Mouse (Mus musculus): ENCODE measurements at regions not wholly inside any gene's neighbourhood (a gene's known extent, or its start where the extent isn't known, plus 50 kb on each side); places are given as distances from the start of the nearest gene placed in this dataset.

DNA sequence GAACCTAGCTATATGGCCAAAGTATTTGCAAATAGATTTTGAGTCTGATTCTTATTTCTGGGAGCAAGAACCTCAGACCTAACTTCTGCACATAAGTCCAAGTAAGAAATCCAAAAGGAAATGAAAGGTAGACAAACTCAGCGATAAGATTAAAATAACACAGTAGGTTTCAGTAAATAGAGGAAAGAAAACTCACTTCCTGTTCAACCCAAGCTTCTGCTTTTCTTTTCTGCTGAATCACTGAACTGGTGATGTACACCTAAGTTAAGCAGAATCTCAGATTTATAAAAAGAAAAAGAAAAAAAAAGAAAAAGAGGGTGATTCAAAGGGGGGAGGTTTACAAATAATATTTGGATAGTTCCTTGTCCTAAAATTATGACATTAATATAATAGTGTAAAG is 200.2 kb upstream of the Gm15217 start:
- Histone ChIP-seq H3K9me3 (replicated peaks) (no peaks in the 10 kb centered on the region), H3K27ac (no peak overlapping the region), H3K36me3 (no peaks in the 10 kb centered on the region), H3K4me1 (replicated peaks) (no peaks in the 10 kb centered on the region), H3K9ac (no peak overlapping the region), H3K27me3 (no peaks in the 10 kb centered on the region), H3K4me2 (no peak overlapping the region), H3K4me3 (no peak overlapping the region)
- WGBS: 78% methylated on average over 1 of the region's 1 CpGs
- ATAC-seq (replicated peaks; ENCODE audit: insufficient number of reproducible peaks, insufficient read depth, low FRiP score, low read depth): no peak

- 67% methylated on average over 8 of the region's 8 CpGs for WGBS
- peaks cover 4% of the 10 kb centered on the region; the same call in 1 of the 2 replicates for H3K4me1 ChIP-seq (replicated peaks)
- no peak for ATAC-seq (replicated peaks; ENCODE audit: insufficient number of reproducible peaks, insufficient read depth, low FRiP score, low read depth)
- H3K27ac ChIP-seq: no peak overlapping the region
- H3K4me2 ChIP-seq: no peak overlapping the region
- H3K36me3 ChIP-seq: no peaks in the 10 kb centered on the region
- H3K9ac ChIP-seq: no peak overlapping the region
- no peaks in the 10 kb centered on the region for H3K9me3 ChIP-seq (replicated peaks)
- no peak overlapping the region for H3K4me3 ChIP-seq
- no peaks in the 10 kb centered on the region for H3K27me3 ChIP-seq
These were observed 187.4 kb upstream of the Gm15217 start for GRCm38 (mm10) chr14:46191639-46192399.

DNA sequence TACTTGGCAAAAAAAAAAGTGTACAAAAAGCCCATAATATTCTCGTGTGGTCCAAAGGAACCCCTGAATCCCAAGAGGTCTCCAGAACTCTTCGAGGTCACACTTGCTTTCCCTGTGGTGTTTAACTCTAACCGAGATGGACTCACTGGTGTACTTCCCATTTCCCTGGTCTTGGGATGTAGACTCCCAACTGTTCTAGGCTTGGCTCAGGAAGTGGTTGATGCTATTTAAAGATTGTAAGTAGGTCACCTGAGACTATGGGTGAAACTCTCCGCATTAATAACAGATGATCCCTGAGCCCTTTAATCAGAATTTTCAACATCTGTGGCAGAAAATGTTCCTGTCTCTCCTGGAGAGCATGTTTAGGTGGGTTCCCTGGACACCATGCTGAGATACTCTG is 185.6 kb upstream of the Gm15217 start:
- 77% methylated on average over 4 of the region's 4 CpGs for WGBS
- Histone ChIP-seq H3K9me3 (replicated peaks) (no peaks in the 10 kb centered on the region), H3K4me3 (no peak overlapping the region), H3K4me1 (replicated peaks) (peaks cover 4% of the 10 kb centered on the region; the same call in 1 of the 2 replicates), H3K36me3 (no peaks in the 10 kb centered on the region), H3K9ac (no peak overlapping the region), H3K27ac (no peak overlapping the region), H3K27me3 (no peaks in the 10 kb centered on the region), H3K4me2 (no peak overlapping the region)
- no peak for ATAC-seq (replicated peaks; ENCODE audit: insufficient number of reproducible peaks, insufficient read depth, low FRiP score, low read depth)

DNA sequence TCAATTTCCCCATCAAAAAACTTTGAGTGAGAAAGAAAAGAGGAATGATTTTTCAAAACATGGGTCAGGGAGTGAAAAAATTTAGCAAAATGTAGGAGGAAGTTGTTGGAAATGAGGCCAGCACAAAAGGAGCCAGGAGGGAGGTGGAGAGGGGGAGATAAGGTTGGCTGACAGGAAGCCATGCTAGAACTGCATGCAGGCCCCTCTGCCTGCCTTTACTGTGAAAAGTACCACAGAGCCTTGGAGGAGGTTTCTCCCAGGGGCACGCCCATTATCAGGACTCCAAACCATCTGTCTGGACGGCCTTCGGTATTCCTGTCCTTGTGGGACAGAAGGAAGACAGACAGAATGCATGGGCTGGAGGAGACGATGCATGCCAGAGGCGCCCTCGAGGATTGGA is 183.3 kb upstream of the Gm15217 start:
- peaks cover 4% of the 10 kb centered on the region; the same call in 1 of the 2 replicates for H3K4me1 ChIP-seq (replicated peaks)
- H3K27me3 ChIP-seq: no peaks in the 10 kb centered on the region
- H3K4me3 ChIP-seq: no peak overlapping the region
- H3K36me3 ChIP-seq: no peaks in the 10 kb centered on the region
- no peak overlapping the region for H3K27ac ChIP-seq
- ATAC-seq (replicated peaks; ENCODE audit: insufficient number of reproducible peaks, insufficient read depth, low FRiP score, low read depth): 0 out of 2 replicates have a peak, but pooled peaks have one; percentile 43
- H3K9me3 ChIP-seq (replicated peaks): no peaks in the 10 kb centered on the region
- WGBS: 42% methylated on average over 6 of the region's 6 CpGs
- H3K4me2 ChIP-seq: no peak overlapping the region
- no peak overlapping the region for H3K9ac ChIP-seq

GRCm38 (mm10) chr14:46202818-46203217 is 176.4 kb upstream of the Gm15217 start:
- H3K9ac ChIP-seq: no peak overlapping the region
- H3K4me1 ChIP-seq (replicated peaks): no peaks in the 10 kb centered on the region
- no peak overlapping the region for H3K4me3 ChIP-seq
- no peaks in the 10 kb centered on the region for H3K27me3 ChIP-seq
- no peak overlapping the region for H3K4me2 ChIP-seq
- no peak overlapping the region for H3K27ac ChIP-seq
- no peaks in the 10 kb centered on the region for H3K36me3 ChIP-seq
- ATAC-seq (replicated peaks; ENCODE audit: insufficient number of reproducible peaks, insufficient read depth, low FRiP score, low read depth): no peak
- WGBS: 57% methylated on average over 4 of the region's 4 CpGs
- H3K9me3 ChIP-seq (replicated peaks): no peaks in the 10 kb centered on the region

DNA sequence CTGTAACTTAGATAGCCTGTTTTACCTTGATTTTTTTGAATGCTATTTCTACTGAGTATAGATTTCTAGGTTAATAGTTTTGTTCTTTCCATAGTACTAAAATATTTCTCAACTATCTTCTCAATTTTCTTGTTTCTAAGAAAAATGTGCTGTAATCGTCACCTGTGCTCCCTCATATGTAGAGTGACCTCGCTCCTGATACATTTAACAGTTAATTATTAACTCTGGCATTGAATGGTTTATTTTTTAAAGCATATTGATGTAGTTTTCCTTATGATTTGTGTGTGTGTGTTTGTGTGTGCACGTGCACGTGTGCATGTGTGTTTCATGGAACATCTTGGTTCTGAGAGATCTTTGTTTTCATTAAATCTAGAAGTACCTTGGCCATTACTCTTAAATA is 158.7 kb upstream of the Gm15217 start:
- Histone ChIP-seq H3K4me2 (no peak overlapping the region), H3K27me3 (no peaks in the 10 kb centered on the region), H3K9ac (no peak overlapping the region), H3K27ac (no peak overlapping the region), H3K4me1 (replicated peaks) (no peaks in the 10 kb centered on the region), H3K36me3 (no peaks in the 10 kb centered on the region), H3K4me3 (no peak overlapping the region), H3K9me3 (replicated peaks) (no peaks in the 10 kb centered on the region)
- 85% methylated on average over 4 of the region's 4 CpGs for WGBS
- ATAC-seq (replicated peaks; ENCODE audit: insufficient number of reproducible peaks, insufficient read depth, low FRiP score, low read depth): no peak

DNA sequence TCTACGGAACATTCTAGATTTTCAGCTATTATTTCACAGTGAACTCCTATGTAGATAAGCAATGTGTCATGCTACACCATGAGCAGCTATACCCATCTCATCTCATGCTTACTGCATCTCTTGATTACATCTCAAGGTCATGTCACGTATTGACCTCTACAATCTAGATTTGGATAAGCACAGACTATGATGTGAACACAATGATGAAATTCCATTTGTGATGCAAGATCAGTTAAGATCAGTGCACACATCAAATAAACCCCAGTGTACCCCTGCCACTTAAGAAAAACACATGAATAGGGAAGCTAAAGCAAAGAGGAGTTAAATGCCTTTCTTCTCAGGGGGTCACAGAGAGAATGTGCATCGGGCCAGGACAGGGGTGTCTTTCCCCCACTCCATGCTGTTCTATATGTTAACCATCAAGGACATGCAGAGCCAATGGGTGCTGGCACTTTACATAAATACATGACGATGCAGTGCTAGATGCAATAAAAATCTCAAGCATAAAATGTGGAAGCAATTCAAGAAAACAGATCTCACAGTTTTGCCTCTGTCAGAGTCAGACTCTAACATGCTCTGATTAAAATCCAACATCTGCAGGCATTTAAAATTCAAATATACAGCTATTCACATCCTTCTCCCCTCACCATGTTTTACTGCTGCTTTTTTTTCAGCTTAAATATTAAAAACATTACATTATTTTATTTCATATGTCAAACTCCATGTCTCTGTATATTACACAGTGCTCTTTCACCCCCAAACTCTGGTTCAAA is 157.1 kb upstream of the Gm15217 start:
- Histone ChIP-seq H3K4me2 (no peak overlapping the region), H3K9me3 (replicated peaks) (no peaks in the 10 kb centered on the region), H3K4me1 (replicated peaks) (no peaks in the 10 kb centered on the region), H3K27ac (no peak overlapping the region), H3K36me3 (no peaks in the 10 kb centered on the region), H3K27me3 (no peaks in the 10 kb centered on the region), H3K9ac (no peak overlapping the region), H3K4me3 (no peak overlapping the region)
- 80% methylated on average over 4 of the region's 4 CpGs for WGBS
- ATAC-seq (replicated peaks; ENCODE audit: insufficient number of reproducible peaks, insufficient read depth, low FRiP score, low read depth): no peak

DNA sequence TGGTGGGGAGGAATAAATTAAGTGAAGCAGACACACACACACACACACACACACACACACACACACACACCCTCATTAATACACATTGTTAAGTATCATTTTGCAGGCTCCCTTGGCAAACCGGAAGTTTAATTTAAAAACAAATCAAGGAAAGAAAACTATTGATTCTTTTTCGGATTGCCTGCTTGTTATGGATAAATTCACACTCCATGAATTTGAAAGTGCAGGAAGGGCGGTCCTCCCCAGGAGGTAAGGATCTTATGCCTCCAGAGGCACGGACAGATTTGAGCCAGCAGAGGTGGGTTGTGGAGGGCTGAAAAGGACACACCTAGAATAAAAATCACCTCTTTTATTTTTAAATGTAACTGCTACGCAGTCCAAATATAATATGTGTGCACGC is 156.2 kb upstream of the Gm15217 start:
- Histone ChIP-seq H3K4me2 (no peak overlapping the region), H3K9me3 (replicated peaks) (no peaks in the 10 kb centered on the region), H3K9ac (no peak overlapping the region), H3K27ac (no peak overlapping the region), H3K27me3 (no peaks in the 10 kb centered on the region), H3K36me3 (no peaks in the 10 kb centered on the region), H3K4me1 (replicated peaks) (no peaks in the 10 kb centered on the region), H3K4me3 (no peak overlapping the region)
- ATAC-seq (replicated peaks; ENCODE audit: insufficient number of reproducible peaks, insufficient read depth, low FRiP score, low read depth): no peak
- WGBS: 77% methylated on average over 6 of the region's 6 CpGs

DNA sequence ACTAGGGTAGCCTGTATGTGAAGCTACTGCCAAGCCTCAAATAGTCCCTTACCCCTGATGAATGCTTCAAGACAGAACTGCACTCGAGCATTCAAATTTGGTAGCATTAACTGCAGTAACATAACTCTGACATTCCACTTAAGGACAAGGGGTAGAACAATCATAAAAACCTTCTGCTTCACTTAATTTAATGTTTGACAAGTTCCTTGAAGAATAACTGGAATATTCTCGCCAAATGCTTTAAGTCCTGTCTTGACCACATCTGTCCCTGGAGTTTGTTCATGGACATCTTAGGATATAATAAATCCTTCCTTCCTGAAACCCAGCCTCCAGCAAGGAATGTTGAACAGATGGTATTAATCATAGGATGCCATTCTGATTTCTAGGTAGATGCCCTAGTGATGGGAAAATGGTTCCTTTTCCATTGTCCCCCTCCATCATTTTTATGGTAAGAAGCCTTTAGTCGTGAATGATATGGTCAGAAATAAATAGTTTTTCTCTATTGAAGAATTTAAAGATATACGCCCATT is 154.7 kb upstream of the Gm15217 start:
- Histone ChIP-seq H3K4me3 (no peak overlapping the region), H3K27ac (no peak overlapping the region), H3K36me3 (no peaks in the 10 kb centered on the region), H3K4me1 (replicated peaks) (no peaks in the 10 kb centered on the region), H3K4me2 (no peak overlapping the region), H3K9me3 (replicated peaks) (no peaks in the 10 kb centered on the region), H3K9ac (no peak overlapping the region), H3K27me3 (no peaks in the 10 kb centered on the region)
- no peak for ATAC-seq (replicated peaks; ENCODE audit: insufficient number of reproducible peaks, insufficient read depth, low FRiP score, low read depth)
- WGBS: 73% methylated on average over 4 of the region's 4 CpGs

DNA sequence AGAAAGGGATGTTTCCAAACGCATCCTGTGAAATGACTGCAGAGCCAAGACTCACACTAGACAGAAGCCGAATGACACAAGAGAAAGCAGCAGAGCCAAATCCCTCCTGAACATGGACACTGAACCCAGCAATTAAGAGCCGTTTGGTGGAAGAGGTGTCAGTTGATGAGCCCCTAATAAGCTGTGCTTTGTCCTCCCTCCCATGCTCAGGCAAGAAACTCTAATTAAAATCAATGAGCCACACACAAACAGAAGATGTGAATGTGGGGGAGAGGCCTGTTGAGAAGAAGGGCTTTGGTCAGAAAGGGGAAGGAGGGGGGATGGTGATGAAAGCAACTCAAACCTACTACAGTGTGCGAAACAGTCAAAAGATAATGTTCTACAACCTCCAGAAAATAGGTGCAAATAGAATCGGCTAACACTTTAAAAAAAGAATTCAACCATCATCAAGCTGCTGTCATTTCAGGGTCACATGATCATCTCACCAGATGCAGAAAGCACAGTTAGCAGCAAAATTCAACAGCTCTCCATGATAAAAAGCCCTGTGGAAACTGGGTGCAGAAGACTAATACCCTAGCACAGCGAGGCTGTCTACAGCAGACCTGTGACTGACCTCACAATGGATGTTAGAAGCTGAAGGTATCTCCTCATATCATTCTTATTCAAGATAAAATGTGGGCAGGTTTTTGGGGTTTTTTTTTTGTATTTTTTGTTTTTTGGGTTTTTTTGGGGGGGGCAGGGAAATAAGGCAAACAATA is 153.2 kb upstream of the Gm15217 start:
- 54% methylated on average over 6 of the region's 6 CpGs for WGBS
- Histone ChIP-seq H3K4me1 (replicated peaks) (no peaks in the 10 kb centered on the region), H3K9me3 (replicated peaks) (no peaks in the 10 kb centered on the region), H3K36me3 (no peaks in the 10 kb centered on the region), H3K27me3 (no peaks in the 10 kb centered on the region), H3K4me2 (no peak overlapping the region), H3K27ac (no peak overlapping the region), H3K4me3 (no peak overlapping the region), H3K9ac (no peak overlapping the region)
- no peak for ATAC-seq (replicated peaks; ENCODE audit: insufficient number of reproducible peaks, insufficient read depth, low FRiP score, low read depth)

DNA sequence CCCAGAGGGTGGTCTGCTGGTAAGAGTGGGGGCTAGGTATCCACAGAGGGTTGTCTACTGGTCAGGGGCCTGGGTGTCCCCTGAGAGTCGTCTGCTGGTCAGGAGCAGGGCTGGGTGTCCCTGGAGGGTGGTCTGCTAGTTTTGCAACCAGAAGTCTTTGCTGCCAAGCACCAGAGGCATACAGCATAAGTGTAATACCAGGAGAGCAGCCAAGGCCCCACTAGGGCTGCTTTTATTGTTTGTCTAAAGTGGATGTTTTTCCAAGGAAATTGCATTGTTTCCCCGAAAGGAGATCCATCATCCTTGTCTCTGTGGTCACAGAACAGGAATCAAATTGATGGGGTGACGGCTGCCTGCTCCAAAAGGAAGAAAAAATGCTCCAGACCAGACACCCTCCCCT is 145.2 kb upstream of the Gm15217 start:
- no peaks in the 10 kb centered on the region for H3K9me3 ChIP-seq (replicated peaks)
- no peaks in the 10 kb centered on the region for H3K36me3 ChIP-seq
- H3K4me2 ChIP-seq: no peak overlapping the region
- H3K9ac ChIP-seq: no peak overlapping the region
- 51% methylated on average over 3 of the region's 3 CpGs for WGBS
- no peak overlapping the region for H3K27ac ChIP-seq
- H3K4me3 ChIP-seq: no peak overlapping the region
- no peaks in the 10 kb centered on the region for H3K4me1 ChIP-seq (replicated peaks)
- no peak for ATAC-seq (replicated peaks; ENCODE audit: insufficient number of reproducible peaks, insufficient read depth, low FRiP score, low read depth)
- no peaks in the 10 kb centered on the region for H3K27me3 ChIP-seq
